Mouse (Mus musculus): ENCODE results near the gene Tmem115. TPM values are rescaled to one million over a fixed set of nuclear protein-coding genes. Genes with fewer than 3 reads are reported as not detected.

Gene Tmem115
- polyA plus RNA-seq, 2 experiments = 34.9 to 54.1 TPM

DNA sequence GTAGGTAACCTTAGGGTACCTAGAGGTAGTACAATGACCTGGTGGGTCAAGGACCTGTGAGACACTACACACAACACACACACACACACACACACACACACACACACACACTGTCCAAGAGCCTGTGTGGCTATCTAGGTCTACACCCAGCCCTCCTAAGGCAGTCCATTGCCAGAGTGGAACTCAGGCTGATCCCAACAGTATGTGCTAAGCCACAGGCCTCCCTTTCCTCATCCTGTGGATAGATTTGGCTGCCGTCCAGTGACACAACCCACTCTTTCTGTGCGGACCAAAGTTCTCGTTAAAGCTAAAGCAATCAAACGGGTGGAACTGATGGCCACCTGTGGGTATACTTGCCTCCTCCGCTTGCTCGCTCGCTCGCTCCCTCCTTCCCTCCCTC is 43.6 kb upstream of the Tmem115 start:
- Histone ChIP-seq H3K27ac (replicated peaks; ENCODE audit: low read depth, low read length) (no peak overlapping the region), H3K9ac (ENCODE audit: low read depth, low read length, severe bottlenecking) (no peak overlapping the region), H3K4me2 (replicated peaks; ENCODE audit: low read depth, low read length, severe bottlenecking) (no peak overlapping the region), H3K36me3 (ENCODE audit: control insufficient read depth, insufficient read depth, low read length) (no peaks in the 10 kb centered on the region), H3K4me1 (ENCODE audit: control insufficient read depth, insufficient read depth, low read length) (0 out of 2 replicates have a peak, but pooled peaks cover 5% of the 10 kb centered on the region), H3K27me3 (ENCODE audit: control insufficient read depth, insufficient read depth, low read length) (no peaks in the 10 kb centered on the region), H3K4me3 (replicated peaks; ENCODE audit: low read length) (no peak overlapping the region), H3K9me3 (ENCODE audit: control insufficient read depth, low read length) (no peaks in the 10 kb centered on the region)
- 22% methylated on average over 8 of the region's 8 CpGs for WGBS
- ATAC-seq (ENCODE audit: low FRiP score, low read depth) = 0 out of 2 replicates have a peak, but pooled peaks have one; percentile 12
- TF ChIP-seq POLR2A (IDR thresholded peaks at IDR 0.05; ENCODE audit: borderline replicate concordance, extremely low read depth, insufficient read depth, insufficient read length) = no peak
- DNase-seq (ENCODE audit: low spot score) = peak; percentile 51

DNA sequence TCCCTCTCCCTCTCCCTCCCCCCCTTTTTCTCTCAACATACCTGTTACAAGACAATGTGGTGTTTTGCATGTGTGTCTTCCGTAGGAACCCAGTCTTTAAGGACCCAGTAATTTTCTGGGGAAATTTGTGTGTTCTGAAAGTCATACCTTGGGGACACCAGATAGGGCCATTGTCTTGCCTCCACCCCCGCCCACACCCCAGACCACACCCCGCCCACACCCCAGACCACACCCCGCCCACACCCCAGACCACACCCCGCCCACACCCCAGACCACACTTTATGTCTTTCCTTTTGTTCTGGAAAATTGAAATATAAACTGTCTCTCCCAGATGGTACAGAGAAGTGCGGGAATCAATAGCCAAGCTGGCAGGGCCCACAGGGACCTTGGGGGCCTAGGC is 43.1 kb upstream of the Tmem115 start:
- no peaks in the 10 kb centered on the region for H3K9me3 ChIP-seq (ENCODE audit: control insufficient read depth, low read length)
- 64% methylated on average over 6 of the region's 6 CpGs for WGBS
- no peak overlapping the region for H3K27ac ChIP-seq (replicated peaks; ENCODE audit: low read depth, low read length)
- H3K9ac ChIP-seq (ENCODE audit: low read depth, low read length, severe bottlenecking) = no peak overlapping the region
- no peaks in the 10 kb centered on the region for H3K36me3 ChIP-seq (ENCODE audit: control insufficient read depth, insufficient read depth, low read length)
- no peaks in the 10 kb centered on the region for H3K27me3 ChIP-seq (ENCODE audit: control insufficient read depth, insufficient read depth, low read length)
- ATAC-seq (ENCODE audit: low FRiP score, low read depth) = no peak
- no peak for TF ChIP-seq POLR2A (IDR thresholded peaks at IDR 0.05; ENCODE audit: borderline replicate concordance, extremely low read depth, insufficient read depth, insufficient read length)
- H3K4me3 ChIP-seq (replicated peaks; ENCODE audit: low read length) = no peak overlapping the region
- H3K4me1 ChIP-seq (ENCODE audit: control insufficient read depth, insufficient read depth, low read length) = 0 out of 2 replicates have a peak, but pooled peaks cover 5% of the 10 kb centered on the region
- no peak for DNase-seq (ENCODE audit: low spot score)
- H3K4me2 ChIP-seq (replicated peaks; ENCODE audit: low read depth, low read length, severe bottlenecking) = no peak overlapping the region

GRCm38 (mm10) chr9:107493511-107493910 is 40.2 kb upstream of the Tmem115 start:
- Histone ChIP-seq H3K27me3 (ENCODE audit: control insufficient read depth, insufficient read depth, low read length) (no peaks in the 10 kb centered on the region), H3K27ac (replicated peaks; ENCODE audit: low read depth, low read length) (no peak overlapping the region)
- ATAC-seq (ENCODE audit: low FRiP score, low read depth) = no peak

DNA sequence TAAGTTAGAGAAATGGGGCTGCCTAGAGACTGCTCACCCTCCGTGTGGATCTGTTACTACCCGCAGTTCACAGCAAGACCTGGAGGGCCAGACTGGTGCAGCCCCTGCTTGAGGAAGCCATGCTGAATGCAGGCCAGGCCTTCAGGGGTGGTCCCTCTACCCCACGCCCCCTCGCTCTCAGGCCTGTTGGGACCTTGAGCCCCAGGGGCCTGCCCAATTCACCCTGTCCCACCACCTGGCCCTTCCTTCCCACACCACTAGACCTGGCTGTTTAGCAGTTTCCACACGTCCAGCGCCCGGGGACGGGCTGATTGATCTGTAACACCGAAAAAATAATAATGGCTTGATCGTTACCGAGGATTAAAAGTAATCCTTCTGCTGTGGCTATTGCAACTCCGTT is 39.5 kb upstream of the Tmem115 start:
- Histone ChIP-seq H3K9ac (ENCODE audit: low read depth, low read length, severe bottlenecking) (no peak overlapping the region), H3K4me2 (replicated peaks; ENCODE audit: low read depth, low read length, severe bottlenecking) (no peak overlapping the region), H3K4me1 (ENCODE audit: control insufficient read depth, insufficient read depth, low read length) (0 out of 2 replicates have a peak, but pooled peaks cover 5% of the 10 kb centered on the region), H3K9me3 (ENCODE audit: control insufficient read depth, low read length) (no peaks in the 10 kb centered on the region), H3K27me3 (ENCODE audit: control insufficient read depth, insufficient read depth, low read length) (no peaks in the 10 kb centered on the region), H3K36me3 (ENCODE audit: control insufficient read depth, insufficient read depth, low read length) (no peaks in the 10 kb centered on the region), H3K4me3 (replicated peaks; ENCODE audit: low read length) (no peak overlapping the region), H3K27ac (replicated peaks; ENCODE audit: low read depth, low read length) (no peak overlapping the region)
- DNase-seq (ENCODE audit: low spot score) (no peak), ATAC-seq (ENCODE audit: low FRiP score, low read depth) (no peak)
- no peak for TF ChIP-seq POLR2A (IDR thresholded peaks at IDR 0.05; ENCODE audit: borderline replicate concordance, extremely low read depth, insufficient read depth, insufficient read length)
- 62% methylated on average over 11 of the region's 12 CpGs for WGBS

More at GRCm38 (mm10) chr9:107493511-107493910, 40.2 kb upstream of the Tmem115 start:
- H3K4me1 ChIP-seq (ENCODE audit: control insufficient read depth, insufficient read depth, low read length) = 0 out of 2 replicates have a peak, but pooled peaks cover 5% of the 10 kb centered on the region
- TF ChIP-seq POLR2A (IDR thresholded peaks at IDR 0.05; ENCODE audit: borderline replicate concordance, extremely low read depth, insufficient read depth, insufficient read length) = no peak
- no peaks in the 10 kb centered on the region for H3K9me3 ChIP-seq (ENCODE audit: control insufficient read depth, low read length)
- H3K9ac ChIP-seq (ENCODE audit: low read depth, low read length, severe bottlenecking) = no peak overlapping the region
- DNase-seq (ENCODE audit: low spot score) = no peak
- no peak overlapping the region for H3K4me2 ChIP-seq (replicated peaks; ENCODE audit: low read depth, low read length, severe bottlenecking)
- H3K4me3 ChIP-seq (replicated peaks; ENCODE audit: low read length) = no peak overlapping the region
- H3K36me3 ChIP-seq (ENCODE audit: control insufficient read depth, insufficient read depth, low read length) = no peaks in the 10 kb centered on the region
- WGBS = 71% methylated on average over 1 of the region's 1 CpGs

GRCm38 (mm10) chr9:107496359-107496758 is 37.4 kb upstream of the Tmem115 start:
- TF ChIP-seq POLR2A (IDR thresholded peaks at IDR 0.05; ENCODE audit: borderline replicate concordance, extremely low read depth, insufficient read depth, insufficient read length) = no peak
- Histone ChIP-seq H3K4me3 (replicated peaks; ENCODE audit: low read length) (no peak overlapping the region), H3K9ac (ENCODE audit: low read depth, low read length, severe bottlenecking) (no peak overlapping the region), H3K4me2 (replicated peaks; ENCODE audit: low read depth, low read length, severe bottlenecking) (no peak overlapping the region), H3K27ac (replicated peaks; ENCODE audit: low read depth, low read length) (no peak overlapping the region), H3K27me3 (ENCODE audit: control insufficient read depth, insufficient read depth, low read length) (no peaks in the 10 kb centered on the region), H3K36me3 (ENCODE audit: control insufficient read depth, insufficient read depth, low read length) (no peaks in the 10 kb centered on the region), H3K4me1 (ENCODE audit: control insufficient read depth, insufficient read depth, low read length) (no peaks in the 10 kb centered on the region), H3K9me3 (ENCODE audit: control insufficient read depth, low read length) (no peaks in the 10 kb centered on the region)
- DNase-seq (ENCODE audit: low spot score) = no peak
- 87% methylated on average over 3 of the region's 3 CpGs for WGBS
- ATAC-seq (ENCODE audit: low FRiP score, low read depth) = no peak
